ENCODE assay signal across 22 mouse cellular contexts in genomic region chr2:77162135-77162534, GRCm38 (mm10). TPM values are rescaled to one million over a fixed set of nuclear protein-coding genes. Genes with fewer than 3 reads are reported as not detected.
"Had no signal": no experiment of that assay in that cellular context is flagged by ENCODE, and none has a peak within 500 bp of the region (broad histone marks: within the 10 kb centered on the region; RNA-seq: fewer than 3 reads in every experiment).

No protein-coding gene starts in this region.

- H3K36me3 ChIP-seq: limb, embryonic 13.5 days; liver, embryonic 12.5 days; liver, embryonic 15.5 days; midbrain, embryonic 12.5 days; midbrain, embryonic 15.5 days; neural tube, embryonic 13.5 days; stomach, embryonic 15.5 days had no signal

- H3K4me1 ChIP-seq: limb, embryonic 13.5 days; liver, embryonic 12.5 days; liver, embryonic 15.5 days; midbrain, embryonic 12.5 days; midbrain, embryonic 15.5 days; neural tube, embryonic 13.5 days; stomach, embryonic 15.5 days had no signal

- ATAC-seq: inflammation-experienced regulatory T-cells, adult 6 months; intestine, embryonic 16.5 days; liver, embryonic 12.5 days; midbrain, embryonic 15.5 days had no signal

- H3K27ac ChIP-seq: limb, embryonic 13.5 days; liver, embryonic 12.5 days; liver, embryonic 15.5 days; macrophage; midbrain, embryonic 12.5 days; midbrain, embryonic 15.5 days; neural tube, embryonic 13.5 days; stomach, embryonic 15.5 days had no signal

- H3K9me3 ChIP-seq: limb, embryonic 13.5 days; liver, embryonic 12.5 days; liver, embryonic 15.5 days; midbrain, embryonic 12.5 days; midbrain, embryonic 15.5 days; neural tube, embryonic 13.5 days; stomach, embryonic 15.5 days had no signal

- H3K27me3 ChIP-seq: limb, embryonic 13.5 days; liver, embryonic 12.5 days; liver, embryonic 15.5 days; midbrain, embryonic 12.5 days; midbrain, embryonic 15.5 days; neural tube, embryonic 13.5 days; stomach, embryonic 15.5 days had no signal

- H3K4me2 ChIP-seq: limb, embryonic 13.5 days; liver, embryonic 12.5 days; liver, embryonic 15.5 days; midbrain, embryonic 12.5 days; midbrain, embryonic 15.5 days; neural tube, embryonic 13.5 days; stomach, embryonic 15.5 days had no signal

- H3K9ac ChIP-seq: limb, embryonic 13.5 days; liver, embryonic 12.5 days; liver, embryonic 15.5 days; midbrain, embryonic 12.5 days; midbrain, embryonic 15.5 days; neural tube, embryonic 13.5 days; stomach, embryonic 15.5 days had no signal

- DNase-seq: kidney, adult 18-20 months; kidney, adult 9 months; kidney, postnatal 14 days; kidney, postnatal 4 days; left cerebral cortex, postnatal 4 days; liver; retina, postnatal 1 day; right cerebral cortex, postnatal 25 days; spleen, adult 18-20 months; thymus, adult 18-20 months; thymus, postnatal 36 days had no signal

- H3K4me3 ChIP-seq: limb, embryonic 13.5 days; liver, embryonic 12.5 days; liver, embryonic 15.5 days; midbrain, embryonic 12.5 days; midbrain, embryonic 15.5 days; neural tube, embryonic 13.5 days; stomach, embryonic 15.5 days had no signal

RNA-seq across cellular contexts. Expression of gene Ccdc141, which starts 8.3 kb away (rescaled TPM):
- total RNA-seq: neutrophil, adult 5-6 weeks had no signal
